Mouse (Mus musculus): ENCODE data around the gene Gm20696. TPM values are rescaled to one million over a fixed set of nuclear protein-coding genes. Genes with fewer than 3 reads are reported as not detected.

Gm20696 gene
- polyA plus RNA-seq, 1 experiment from 2014 or later: 6.5 TPM

DNA sequence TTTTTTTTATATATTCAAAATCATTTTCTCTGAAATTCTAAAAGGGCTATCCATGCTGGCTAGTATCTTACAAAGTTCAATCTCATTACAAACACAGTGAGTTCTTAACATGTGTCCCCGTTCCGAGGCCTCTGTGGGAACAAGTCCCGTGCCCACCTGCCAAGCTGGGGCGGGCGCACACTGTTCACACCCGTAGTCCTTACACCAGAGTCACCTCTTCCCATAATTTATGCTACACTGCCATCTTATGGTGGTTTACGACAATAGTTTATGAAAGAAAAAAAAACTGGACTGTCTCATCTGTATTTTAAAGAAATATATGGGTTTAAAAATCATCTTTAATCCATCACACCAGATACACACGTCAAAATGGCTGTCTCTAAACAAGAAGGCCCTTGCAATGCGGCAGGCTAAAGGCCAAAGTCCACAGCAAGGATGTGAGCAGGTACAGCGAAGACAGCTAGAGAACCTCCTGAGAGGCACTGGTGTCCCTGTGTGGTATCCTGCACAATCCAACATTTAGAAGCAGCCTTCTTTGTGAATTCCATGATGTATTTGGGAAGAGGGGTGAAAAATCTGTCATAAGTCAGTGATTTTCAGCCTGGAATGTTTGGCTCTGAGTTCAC is 66.3 kb downstream of the Gm20696 start:
- Histone ChIP-seq H3K36me3 (no peaks in the 10 kb centered on the region), H3K9ac (no peak overlapping the region), H3K27ac (0 out of 2 replicates have a peak overlapping the region, but pooled peaks have one; percentile 2), H3K4me1 (peaks cover 33% of the 10 kb centered on the region), H3K27me3 (no peaks in the 10 kb centered on the region), H3K9me3 (no peaks in the 10 kb centered on the region), H3K4me2 (replicated peaks) (0 out of 2 replicates have a peak overlapping the region, but pooled peaks have one; percentile 27), H3K4me3 (no peak overlapping the region)
- no peak for ATAC-seq (ENCODE audit: low FRiP score, low read depth)
- WGBS: 39% methylated on average over 10 of the region's 10 CpGs

GRCm38 (mm10) chr6:99599651-99600050 is 66.9 kb downstream of the Gm20696 start:
- peaks cover 31% of the 10 kb centered on the region for H3K4me1 ChIP-seq
- H3K27ac ChIP-seq: no peak overlapping the region
- H3K4me3 ChIP-seq: no peak overlapping the region
- no peaks in the 10 kb centered on the region for H3K27me3 ChIP-seq
- H3K36me3 ChIP-seq: no peaks in the 10 kb centered on the region
- H3K9ac ChIP-seq: no peak overlapping the region
- 43% methylated on average over 8 of the region's 8 CpGs for WGBS
- H3K9me3 ChIP-seq: no peaks in the 10 kb centered on the region
- ATAC-seq (ENCODE audit: low FRiP score, low read depth): no peak
- no peak overlapping the region for H3K4me2 ChIP-seq (replicated peaks)

- H3K27ac ChIP-seq: no peak overlapping the region
- no peak for ATAC-seq (ENCODE audit: low FRiP score, low read depth)
- 54% methylated on average over 5 of the region's 5 CpGs for WGBS
- peaks cover 27% of the 10 kb centered on the region for H3K4me1 ChIP-seq
- H3K27me3 ChIP-seq: no peaks in the 10 kb centered on the region
- no peaks in the 10 kb centered on the region for H3K9me3 ChIP-seq
- no peak overlapping the region for H3K4me3 ChIP-seq
- H3K9ac ChIP-seq: no peak overlapping the region
- H3K4me2 ChIP-seq (replicated peaks): no peak overlapping the region
- no peaks in the 10 kb centered on the region for H3K36me3 ChIP-seq
These were observed 67.4 kb downstream of the Gm20696 start for GRCm38 (mm10) chr6:99599229-99599628.

DNA sequence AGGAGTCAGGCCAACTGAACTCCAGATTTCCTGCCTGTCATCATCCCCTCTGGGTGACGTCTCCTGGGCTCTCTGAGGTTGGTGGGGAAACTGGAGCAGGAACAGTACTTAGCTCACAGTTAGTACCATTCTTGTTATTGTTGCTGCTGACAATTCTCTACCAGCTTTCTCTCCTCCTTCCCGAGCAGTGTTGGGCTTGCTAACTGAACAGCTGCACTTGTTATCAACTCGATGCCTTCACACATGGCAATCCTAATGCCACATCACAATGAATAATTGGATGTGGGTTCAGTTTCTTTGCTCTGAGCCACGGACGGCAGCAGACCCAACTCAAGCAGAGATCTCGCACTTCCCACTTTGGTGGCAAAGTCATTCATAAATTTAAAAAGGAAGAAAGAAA is 89.6 kb downstream of the Gm20696 start:
- Histone ChIP-seq H3K27ac (no peak overlapping the region), H3K4me2 (replicated peaks) (no peak overlapping the region), H3K4me3 (no peak overlapping the region), H3K27me3 (no peaks in the 10 kb centered on the region), H3K36me3 (no peaks in the 10 kb centered on the region), H3K4me1 (no peaks in the 10 kb centered on the region), H3K9me3 (no peaks in the 10 kb centered on the region), H3K9ac (no peak overlapping the region)
- 61% methylated on average over 6 of the region's 6 CpGs for WGBS
- no peak for ATAC-seq (ENCODE audit: low FRiP score, low read depth)

DNA sequence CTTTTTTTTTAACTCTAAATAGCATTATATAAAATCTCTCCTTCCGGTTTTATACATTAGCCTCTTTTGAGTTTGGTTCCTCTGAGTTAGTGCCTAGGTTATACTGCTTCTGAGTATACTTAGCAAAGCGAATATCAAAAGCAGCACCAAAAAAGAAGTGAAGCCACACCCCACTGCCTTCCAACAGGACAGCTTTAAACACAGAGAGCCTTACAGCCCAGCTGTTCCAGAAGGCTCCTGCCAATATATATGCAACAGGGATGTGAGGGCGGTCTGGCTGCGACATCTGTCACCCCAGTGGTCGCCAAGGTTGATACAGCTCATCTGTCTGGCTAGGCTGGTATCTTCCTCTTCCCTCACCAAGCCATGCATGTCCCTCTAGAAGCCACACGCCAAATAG is 91.0 kb downstream of the Gm20696 start:
- no peak overlapping the region for H3K4me3 ChIP-seq
- H3K27ac ChIP-seq: no peak overlapping the region
- no peaks in the 10 kb centered on the region for H3K4me1 ChIP-seq
- no peaks in the 10 kb centered on the region for H3K27me3 ChIP-seq
- WGBS: 83% methylated on average over 6 of the region's 6 CpGs
- no peak overlapping the region for H3K4me2 ChIP-seq (replicated peaks)
- no peaks in the 10 kb centered on the region for H3K9me3 ChIP-seq
- no peak for ATAC-seq (ENCODE audit: low FRiP score, low read depth)
- no peaks in the 10 kb centered on the region for H3K36me3 ChIP-seq
- H3K9ac ChIP-seq: no peak overlapping the region

GRCm38 (mm10) chr6:99573343-99573742 is 93.3 kb downstream of the Gm20696 start:
- H3K9me3 ChIP-seq: no peaks in the 10 kb centered on the region
- H3K27me3 ChIP-seq: no peaks in the 10 kb centered on the region
- no peak for ATAC-seq (ENCODE audit: low FRiP score, low read depth)
- H3K4me3 ChIP-seq: no peak overlapping the region
- 88% methylated on average over 2 of the region's 2 CpGs for WGBS
- H3K27ac ChIP-seq: no peak overlapping the region
- H3K4me1 ChIP-seq: no peaks in the 10 kb centered on the region
- H3K36me3 ChIP-seq: no peaks in the 10 kb centered on the region
- no peak overlapping the region for H3K9ac ChIP-seq
- H3K4me2 ChIP-seq (replicated peaks): no peak overlapping the region

DNA sequence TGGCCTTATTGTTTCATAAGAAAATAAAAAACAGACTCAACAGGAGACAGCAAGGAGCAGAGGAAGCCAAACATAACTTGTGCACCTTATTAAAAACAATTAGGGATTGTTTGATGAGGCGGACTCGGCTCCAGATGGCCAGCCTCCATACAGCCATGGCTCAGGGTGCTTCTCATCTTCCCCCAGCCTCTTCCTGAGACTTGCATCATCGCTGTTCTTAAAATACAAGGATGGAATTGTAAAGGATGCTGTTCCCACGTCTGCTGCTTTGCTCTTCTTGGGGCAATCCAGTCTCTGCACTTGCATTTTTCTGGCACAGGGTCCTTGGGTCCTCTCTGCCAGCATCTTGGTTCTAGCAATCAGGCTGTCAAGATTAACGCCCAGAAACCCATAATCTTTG is 94.5 kb downstream of the Gm20696 start:
- Histone ChIP-seq H3K36me3 (no peaks in the 10 kb centered on the region), H3K9me3 (no peaks in the 10 kb centered on the region), H3K27me3 (no peaks in the 10 kb centered on the region), H3K9ac (no peak overlapping the region), H3K4me1 (no peaks in the 10 kb centered on the region), H3K4me2 (replicated peaks) (no peak overlapping the region), H3K27ac (no peak overlapping the region), H3K4me3 (no peak overlapping the region)
- WGBS: 57% methylated on average over 5 of the region's 5 CpGs
- no peak for ATAC-seq (ENCODE audit: low FRiP score, low read depth)

GRCm38 (mm10) chr6:99566921-99567320 is 99.7 kb downstream of the Gm20696 start:
- no peaks in the 10 kb centered on the region for H3K36me3 ChIP-seq
- no peaks in the 10 kb centered on the region for H3K9me3 ChIP-seq
- no peaks in the 10 kb centered on the region for H3K4me1 ChIP-seq
- no peak overlapping the region for H3K4me2 ChIP-seq (replicated peaks)
- no peak overlapping the region for H3K4me3 ChIP-seq
- WGBS: 49% methylated on average over 8 of the region's 8 CpGs
- ATAC-seq (ENCODE audit: low FRiP score, low read depth): no peak
- no peaks in the 10 kb centered on the region for H3K27me3 ChIP-seq
- no peak overlapping the region for H3K27ac ChIP-seq
- no peak overlapping the region for H3K9ac ChIP-seq

DNA sequence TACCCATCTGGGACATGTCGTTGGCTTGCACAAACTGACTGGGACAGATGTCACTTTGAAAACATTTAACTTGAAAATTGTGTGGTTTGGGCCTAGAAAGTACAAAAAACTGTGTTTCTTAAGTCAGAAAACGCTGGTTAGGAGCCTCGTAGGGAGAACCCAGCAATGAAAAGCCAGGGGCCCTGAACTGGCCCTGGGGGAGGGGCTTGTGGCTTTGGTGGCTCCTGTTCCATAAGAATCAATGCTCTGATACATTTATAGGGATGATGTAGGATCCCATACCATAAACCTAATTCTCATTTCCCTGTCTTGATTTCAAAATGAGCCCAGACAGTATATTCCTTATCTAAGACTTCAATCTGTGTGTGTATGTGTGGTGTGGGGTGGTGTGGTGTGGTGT is 101.8 kb downstream of the Gm20696 start:
- H3K4me1 ChIP-seq: no peaks in the 10 kb centered on the region
- WGBS: 73% methylated on average over 3 of the region's 3 CpGs
- H3K36me3 ChIP-seq: no peaks in the 10 kb centered on the region
- no peaks in the 10 kb centered on the region for H3K9me3 ChIP-seq
- no peak overlapping the region for H3K27ac ChIP-seq
- no peak overlapping the region for H3K4me3 ChIP-seq
- no peaks in the 10 kb centered on the region for H3K27me3 ChIP-seq
- H3K4me2 ChIP-seq (replicated peaks): no peak overlapping the region
- H3K9ac ChIP-seq: no peak overlapping the region
- no peak for ATAC-seq (ENCODE audit: low FRiP score, low read depth)

- ATAC-seq (ENCODE audit: low FRiP score, low read depth): no peak
- 84% methylated on average over 5 of the region's 5 CpGs for WGBS
- Histone ChIP-seq H3K36me3 (no peaks in the 10 kb centered on the region), H3K4me1 (no peaks in the 10 kb centered on the region), H3K27ac (no peak overlapping the region), H3K4me3 (no peak overlapping the region), H3K27me3 (no peaks in the 10 kb centered on the region), H3K9ac (no peak overlapping the region), H3K9me3 (no peaks in the 10 kb centered on the region), H3K4me2 (replicated peaks) (no peak overlapping the region)
These were observed 109.6 kb downstream of the Gm20696 start for GRCm38 (mm10) chr6:99556950-99557349.

DNA sequence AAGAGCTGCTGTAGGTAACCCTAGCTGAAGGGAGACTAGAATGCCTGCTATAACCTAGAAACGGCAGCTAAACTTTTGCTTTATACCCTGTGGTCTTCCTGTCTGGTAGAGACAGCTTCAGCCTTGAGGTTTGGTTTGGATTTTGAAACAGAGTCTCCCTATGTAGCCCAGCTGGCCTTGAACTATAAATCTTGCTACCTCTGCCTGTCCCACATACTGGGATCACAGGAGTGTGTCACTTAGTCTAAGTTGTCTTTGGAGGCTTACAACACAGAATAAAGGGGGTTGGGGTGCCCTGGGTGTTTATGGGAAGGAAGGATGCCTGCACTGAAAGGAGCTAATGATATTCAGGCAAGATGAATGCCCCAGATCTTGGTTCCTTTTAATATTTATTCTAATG is 113.8 kb downstream of the Gm20696 start:
- 62% methylated on average over 1 of the region's 1 CpGs for WGBS
- Histone ChIP-seq H3K9ac (no peak overlapping the region), H3K4me2 (replicated peaks) (no peak overlapping the region), H3K27me3 (no peaks in the 10 kb centered on the region), H3K27ac (no peak overlapping the region), H3K9me3 (no peaks in the 10 kb centered on the region), H3K4me1 (no peaks in the 10 kb centered on the region), H3K4me3 (no peak overlapping the region), H3K36me3 (no peaks in the 10 kb centered on the region)
- no peak for ATAC-seq (ENCODE audit: low FRiP score, low read depth)

- WGBS: 93% methylated on average over 2 of the region's 2 CpGs
- no peak overlapping the region for H3K9ac ChIP-seq
These were observed 120.2 kb downstream of the Gm20696 start for GRCm38 (mm10) chr6:99546416-99546815.

GRCm38 (mm10) chr6:99545437-99545836 is 121.2 kb downstream of the Gm20696 start:
- Histone ChIP-seq H3K4me1 (no peaks in the 10 kb centered on the region), H3K4me2 (replicated peaks) (no peak overlapping the region), H3K9me3 (no peaks in the 10 kb centered on the region), H3K27me3 (no peaks in the 10 kb centered on the region), H3K4me3 (no peak overlapping the region), H3K27ac (no peak overlapping the region), H3K9ac (no peak overlapping the region), H3K36me3 (no peaks in the 10 kb centered on the region)
- ATAC-seq (ENCODE audit: low FRiP score, low read depth): no peak
- 53% methylated on average over 6 of the region's 6 CpGs for WGBS

More at GRCm38 (mm10) chr6:99546416-99546815, 120.2 kb downstream of the Gm20696 start:
- Histone ChIP-seq H3K27me3 (no peaks in the 10 kb centered on the region), H3K36me3 (no peaks in the 10 kb centered on the region), H3K4me2 (replicated peaks) (no peak overlapping the region), H3K27ac (no peak overlapping the region), H3K4me1 (no peaks in the 10 kb centered on the region), H3K4me3 (no peak overlapping the region), H3K9me3 (no peaks in the 10 kb centered on the region)
- no peak for ATAC-seq (ENCODE audit: low FRiP score, low read depth)
